In the genomic region with DNA sequence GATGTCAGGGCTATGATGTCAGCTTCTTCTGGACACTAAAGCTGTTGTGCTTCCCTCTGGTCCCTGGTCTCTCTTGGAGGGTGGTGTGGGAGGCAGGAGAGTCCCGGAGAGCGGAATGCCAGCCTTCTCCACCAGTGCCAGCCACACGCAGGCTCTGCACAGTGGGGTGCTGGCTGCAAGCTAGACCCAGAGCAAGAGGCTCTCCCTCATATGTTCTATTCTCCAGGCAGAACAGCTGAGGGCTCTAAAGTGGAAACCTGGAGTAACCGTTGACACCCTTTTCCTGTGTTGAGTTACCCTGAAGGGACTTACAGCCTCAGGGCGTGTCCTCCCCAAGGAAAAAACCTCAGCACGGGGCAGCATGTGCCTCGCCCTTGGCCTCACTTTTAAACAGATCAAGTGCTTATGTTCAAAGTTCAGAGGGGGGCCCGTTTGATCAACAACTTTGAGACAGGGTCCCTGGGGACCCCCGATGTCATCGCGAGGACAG, we compare ENCODE assay signal across 7 mouse cellular contexts. TPM values are rescaled to one million over a fixed set of nuclear protein-coding genes. Genes with fewer than 3 reads are reported as not detected.
DNase-seq lines count a peak whose midpoint lies in the region; ATAC-seq and TF ChIP-seq lines count a peak whose summit lies in the region.

No protein-coding gene starts in this region.

- H3K27me3 ChIP-seq in megakaryocyte, embryonic 14.5 days (replicated peaks) = peaks cover 4% of the 10 kb centered on the region
- no peaks in the 10 kb centered on the region for H3K27me3 ChIP-seq in intestine, embryonic 15.5 days (replicated peaks)
- H3K27me3 ChIP-seq in neural tube, embryonic 14.5 days (ENCODE audit: control insufficient read depth, insufficient read depth, low read length) = no peaks in the 10 kb centered on the region

- peaks cover 96% of the 10 kb centered on the region for H3K4me1 ChIP-seq in megakaryocyte, embryonic 14.5 days
- peaks cover 14% of the 10 kb centered on the region for H3K4me1 ChIP-seq in embryonic fibroblast, embryonic 13.5 days (ENCODE audit: control insufficient read depth, insufficient read depth, low read length)
- H3K4me1 ChIP-seq in intestine, embryonic 15.5 days (replicated peaks) = peaks cover 61% of the 10 kb centered on the region
- H3K4me1 ChIP-seq in neural tube, embryonic 14.5 days (ENCODE audit: control insufficient read depth, insufficient read depth, low read length) = peaks cover 16% of the 10 kb centered on the region; the same call in 1 of the 2 replicates

- H3K9ac ChIP-seq in intestine, embryonic 15.5 days = peak overlapping the region; percentile 41
- peak overlapping the region; percentile 58 for H3K9ac ChIP-seq in neural tube, embryonic 14.5 days (replicated peaks; ENCODE audit: low read depth, low read length)

- TF ChIP-seq CTCF in embryonic fibroblast, embryonic 13.5 days (IDR thresholded peaks at IDR 0.05; ENCODE audit: borderline replicate concordance, insufficient read depth, low read length) = no peak

- TF ChIP-seq POLR2A in embryonic fibroblast, embryonic 13.5 days (IDR thresholded peaks at IDR 0.05; ENCODE audit: low read depth, low read length) = no peak

- H3K4me3 ChIP-seq in megakaryocyte, embryonic 14.5 days (replicated peaks) = peak overlapping the region; percentile 98
- H3K4me3 ChIP-seq in embryonic fibroblast, embryonic 13.5 days (ENCODE audit: insufficient read depth, low read length) = no peak overlapping the region
- peak overlapping the region; percentile 84; the same call in 1 of the 2 replicates for H3K4me3 ChIP-seq in intestine, embryonic 15.5 days (replicated peaks)
- peak overlapping the region; percentile 60 for H3K4me3 ChIP-seq in neural tube, embryonic 14.5 days (ENCODE audit: low read depth, low read length)

- WGBS in intestine, embryonic 15.5 days = 22% methylated on average over 11 of the region's 11 CpGs
- WGBS in neural tube, embryonic 14.5 days = 20% methylated on average over 11 of the region's 11 CpGs

- ATAC-seq in megakaryocyte, adult 5-6 weeks (ENCODE audit: poor library complexity, severe bottlenecking) = no peak
- peak; percentile 74 for ATAC-seq in intestine, embryonic 15.5 days
- peak; percentile 22 for ATAC-seq in neural tube, embryonic 14.5 days (ENCODE audit: low read depth)

- DNase-seq in yolk sac, embryonic 10.5 days (ENCODE audit: low spot score) = no peak
- DNase-seq in urinary bladder, adult 2 months (ENCODE audit: low spot score) = no peak

- peaks cover 32% of the 10 kb centered on the region for H3K36me3 ChIP-seq in megakaryocyte, embryonic 14.5 days (replicated peaks; ENCODE audit: low read length)
- H3K36me3 ChIP-seq in intestine, embryonic 15.5 days = no peaks in the 10 kb centered on the region
- H3K36me3 ChIP-seq in neural tube, embryonic 14.5 days (ENCODE audit: control insufficient read depth, insufficient read depth, low read length) = no peaks in the 10 kb centered on the region

- H3K4me2 ChIP-seq in intestine, embryonic 15.5 days (replicated peaks) = peak overlapping the region; percentile 100
- H3K4me2 ChIP-seq in neural tube, embryonic 14.5 days (ENCODE audit: low read depth, low read length) = peak overlapping the region; percentile 98

- peaks cover 7% of the 10 kb centered on the region; the same call in 1 of the 2 replicates for H3K9me3 ChIP-seq in megakaryocyte, embryonic 14.5 days
- no peaks in the 10 kb centered on the region for H3K9me3 ChIP-seq in intestine, embryonic 15.5 days
- H3K9me3 ChIP-seq in neural tube, embryonic 14.5 days (ENCODE audit: control insufficient read depth, low read length) = no peaks in the 10 kb centered on the region

- peak overlapping the region; percentile 24; the same call in 1 of the 2 replicates for H3K27ac ChIP-seq in embryonic fibroblast, embryonic 13.5 days (ENCODE audit: insufficient read depth, low read length)
- peak overlapping the region; percentile 86 for H3K27ac ChIP-seq in intestine, embryonic 15.5 days
- H3K27ac ChIP-seq in neural tube, embryonic 14.5 days (ENCODE audit: low read depth, low read length) = no peak overlapping the region

RNA-seq across cellular contexts. Expression of a gene that starts 0.4 kb away (rescaled TPM):
- 422 and 866 TPM in 2 replicates for polyA plus RNA-seq in megakaryocyte, embryonic 14.5 days (2012; ENCODE audit: insufficient read depth, low replicate concordance)
- total RNA-seq in megakaryocyte, adult 5-6 weeks (2015) = 76.1 and 81.6 TPM in 2 replicates
- 33.4 and 48.2 TPM in 2 replicates for total RNA-seq in megakaryocyte, adult 5-6 weeks (2017)
- polyA plus RNA-seq in embryonic fibroblast, embryonic 13.5 days (2011; ENCODE audit: insufficient read length, low read depth, missing spikeins) = 27.6 and 28.6 TPM in 2 replicates
- 54.8 and 62.1 TPM in 2 replicates for polyA plus RNA-seq in intestine, embryonic 15.5 days (2015; fragmentation: Nextera tagmentation; extraction: Ambion mirVana)
- polyA plus RNA-seq in neural tube, embryonic 14.5 days (2014; fragmentation: Nextera tagmentation; extraction: Ambion mirVana) = 29.0 and 34.8 TPM in 2 replicates
- polyA plus RNA-seq in urinary bladder, adult 2 months (2012; rRNA removed) = 115 and 126 TPM in 2 replicates

RNA-seq across cellular contexts. Expression of a gene that starts 29.0 kb away (rescaled TPM):
- 534 and 845 TPM in 2 replicates for polyA plus RNA-seq in megakaryocyte, embryonic 14.5 days (2012; ENCODE audit: insufficient read depth, low replicate concordance)
- 85.5 and 103 TPM in 2 replicates for total RNA-seq in megakaryocyte, adult 5-6 weeks (2015)
- 91.0 and 123 TPM in 2 replicates for total RNA-seq in megakaryocyte, adult 5-6 weeks (2017)
- 28.1 and 30.4 TPM in 2 replicates for polyA plus RNA-seq in embryonic fibroblast, embryonic 13.5 days (2011; ENCODE audit: insufficient read length, low read depth, missing spikeins)
- polyA plus RNA-seq in intestine, embryonic 15.5 days (2015; fragmentation: Nextera tagmentation; extraction: Ambion mirVana) = 52.6 and 54.8 TPM in 2 replicates
- polyA plus RNA-seq in neural tube, embryonic 14.5 days (2014; fragmentation: Nextera tagmentation; extraction: Ambion mirVana) = 35.7 and 37.3 TPM in 2 replicates
- polyA plus RNA-seq in urinary bladder, adult 2 months (2012; rRNA removed) = 68.5 and 87.0 TPM in 2 replicates

RNA-seq across cellular contexts. Expression of a gene that starts 39.0 kb away (rescaled TPM):
- polyA plus RNA-seq in megakaryocyte, embryonic 14.5 days (2012; ENCODE audit: insufficient read depth, low replicate concordance) = 0.02 and 0.35 TPM in 2 replicates
- 0.66 and 1.6 TPM in 2 replicates for total RNA-seq in megakaryocyte, adult 5-6 weeks (2015)
- total RNA-seq in megakaryocyte, adult 5-6 weeks (2017) = 0.33 and 0.48 TPM in 2 replicates
- not detected in 2 replicates for polyA plus RNA-seq in embryonic fibroblast, embryonic 13.5 days (2011; ENCODE audit: insufficient read length, low read depth, missing spikeins)
- 3.1 and 4.1 TPM in 2 replicates for polyA plus RNA-seq in intestine, embryonic 15.5 days (2015; fragmentation: Nextera tagmentation; extraction: Ambion mirVana)
- polyA plus RNA-seq in neural tube, embryonic 14.5 days (2014; fragmentation: Nextera tagmentation; extraction: Ambion mirVana) = 26.5 and 33.1 TPM in 2 replicates
- polyA plus RNA-seq in urinary bladder, adult 2 months (2012; rRNA removed) = 14.9 and 28.9 TPM in 2 replicates
